Mouse (Mus musculus) adrenal gland (tissue): ENCODE results near the gene Rbm6.

Experiments
- intact Hi-C: fragments of 180-260 bp; cut with DNase I; formaldehyde crosslinking; loops from one replicate; pipeline ENCODE4 v1.15.1; 2025

Rbm6 gene

GRCm38 (mm10) chr9:107887804-107888266 is 14.8 kb upstream of the Rbm6 start, which contains the start of gene Mon1a:
Gene Mon1a, plus strand, starts transcription at chr9:107888151.
- intact Hi-C loops = no loop called here

- intact Hi-C loops = no loop called here
Measured at GRCm38 (mm10) chr9:107880411-107880810, 7.4 kb upstream of the Rbm6 start.

- intact Hi-C loops = no loop called here
Measured at GRCm38 (mm10) chr9:107872350-107873098, 513 bp downstream of the Rbm6 start.

- intact Hi-C loops = no loop called here
Measured at GRCm38 (mm10) chr9:107866081-107866480, 7.0 kb downstream of the Rbm6 start.

- intact Hi-C loops = no loop called here
Measured at GRCm38 (mm10) chr9:107864493-107864892, 8.5 kb downstream of the Rbm6 start.

- intact Hi-C loops = no loop called here
Measured at GRCm38 (mm10) chr9:107858343-107858742, 14.7 kb downstream of the Rbm6 start.

- intact Hi-C loops = no loop called here
Measured at GRCm38 (mm10) chr9:107848922-107849321, 24.1 kb downstream of the Rbm6 start.

GRCm38 (mm10) chr9:107842709-107843108 is 30.3 kb downstream of the Rbm6 start:
- intact Hi-C loops = no loop called here

- intact Hi-C loops = no loop called here
Measured at GRCm38 (mm10) chr9:107838869-107839268, 34.2 kb downstream of the Rbm6 start.

- intact Hi-C loops = loop anchor here (2.0 kb wide), 1 partner anchor 19 kb away; no protein-coding TSS in a partner anchor
Measured at GRCm38 (mm10) chr9:107833826-107834225, 39.2 kb downstream of the Rbm6 start.

- intact Hi-C loops = loop anchor here (2.0 kb wide), 1 partner anchor 21 kb away; no protein-coding TSS in a partner anchor
Measured at GRCm38 (mm10) chr9:107831765-107832164, 41.3 kb downstream of the Rbm6 start.

GRCm38 (mm10) chr9:107812132-107812531 is 60.9 kb downstream of the Rbm6 start:
- intact Hi-C loops = no loop called here

GRCm38 (mm10) chr9:107810985-107811384 is 62.1 kb downstream of the Rbm6 start:
- intact Hi-C loops = no loop called here

GRCm38 (mm10) chr9:107791714-107792113 is 81.3 kb downstream of the Rbm6 start:
- intact Hi-C loops = no loop called here

- intact Hi-C loops = no loop called here
Measured at GRCm38 (mm10) chr9:107782536-107783203, 90.4 kb downstream of the Rbm6 start.

- intact Hi-C loops = no loop called here
Measured at GRCm38 (mm10) chr9:107776809-107777208, 96.2 kb downstream of the Rbm6 start.

GRCm38 (mm10) chr9:107774411-107774810 is 98.6 kb downstream of the Rbm6 start:
- intact Hi-C loops = no loop called here

- intact Hi-C loops = no loop called here
Measured at GRCm38 (mm10) chr9:107771782-107772181, 101.3 kb downstream of the Rbm6 start.

GRCm38 (mm10) chr9:107770374-107771290 is 102.4 kb downstream of the Rbm6 start, which contains the start of gene Rbm5:
Gene Rbm5, minus strand, starts transcription at chr9:107770996.
- intact Hi-C loops = no loop called here

- intact Hi-C loops = no loop called here
Measured at GRCm38 (mm10) chr9:107770037-107770373, 103.0 kb downstream of the Rbm6 start.

GRCm38 (mm10) chr9:107769445-107770000 is 103.5 kb downstream of the Rbm6 start:
- intact Hi-C loops = no loop called here
